Mouse (Mus musculus) frontal cortex, adult 2 months (tissue): ENCODE measurements at regions not wholly inside any gene's neighbourhood (a gene's known extent, or its start where the extent isn't known, plus 50 kb on each side); places are given as distances from the start of the nearest gene placed in this dataset.
"Not testable (repeated sequence)": the region's sequence is repeated elsewhere in the genome, so short reads cannot be mapped to it uniquely, and the experiment has no call there.

Experiments used
- DNase-seq, 2 experiments: peaks; one replicate each; pipeline ENCODE4 v3.0.0; 2022; ENCODE audit warnings: low spot score in 1 of 2; ENCODE audit errors: extremely low spot score in 1 of 2

- DNase-seq = no peak
These were observed 540.5 kb upstream of the Pkdcc start for GRCm38 (mm10) chr17:82674593-82674992.

- not testable (repeated sequence) for DNase-seq
These were observed 548.5 kb upstream of the Pkdcc start for GRCm38 (mm10) chr17:82666557-82666956.

DNA sequence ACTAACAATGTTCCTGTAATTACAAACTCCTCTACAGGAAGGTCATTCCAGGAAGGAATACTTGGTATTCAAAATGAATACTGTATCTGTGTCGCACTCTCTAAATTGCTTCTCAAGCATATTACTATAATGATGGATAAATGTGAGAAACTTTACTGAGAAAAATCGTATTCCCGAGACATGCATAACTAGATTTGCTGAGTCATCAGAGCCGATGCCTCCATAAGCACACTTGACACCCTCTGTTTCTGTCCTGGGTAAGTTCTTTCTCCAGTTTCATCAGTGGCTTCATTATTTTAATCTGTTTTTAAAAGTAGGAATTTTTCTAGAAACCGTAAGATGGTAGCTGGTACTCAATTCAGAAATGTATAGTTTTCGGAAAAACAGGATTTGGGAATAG lies 550.7 kb upstream of the Pkdcc start:
- DNase-seq = no peak

DNA sequence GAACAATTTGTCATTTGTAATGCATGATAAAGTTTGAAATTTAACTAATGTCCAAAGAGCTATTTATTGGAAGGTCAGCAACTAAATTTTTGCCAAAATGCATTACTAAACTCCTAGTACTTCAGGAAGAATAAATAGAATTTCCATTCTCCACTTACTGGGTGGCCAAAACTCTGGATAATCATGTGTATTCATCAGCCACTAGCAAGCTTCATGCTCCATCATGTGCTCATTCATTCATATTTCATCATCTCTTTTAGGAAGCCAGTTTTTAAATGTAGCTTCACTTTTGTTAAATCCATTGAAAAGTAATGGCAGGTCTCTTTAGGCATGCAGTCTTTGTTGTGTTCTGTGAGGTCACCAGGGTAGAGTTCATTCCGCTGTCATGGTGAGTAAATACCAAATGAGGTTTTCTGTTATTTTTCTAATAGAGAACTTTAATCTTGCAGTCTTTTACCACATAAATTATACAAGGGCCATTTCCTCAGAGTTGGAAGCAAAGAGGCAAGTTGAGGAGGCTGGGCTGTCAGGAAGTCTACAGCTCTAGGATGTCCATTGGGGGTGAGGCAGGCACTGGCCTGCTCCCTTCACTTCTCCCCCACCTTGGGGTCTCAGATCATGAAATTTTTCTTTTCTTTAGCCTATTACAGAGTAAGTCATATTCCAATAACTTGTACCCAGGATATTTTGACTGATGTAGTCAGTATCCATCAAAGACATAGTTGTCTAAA lies 578.5 kb upstream of the Pkdcc start:
- no peak for DNase-seq

DNA sequence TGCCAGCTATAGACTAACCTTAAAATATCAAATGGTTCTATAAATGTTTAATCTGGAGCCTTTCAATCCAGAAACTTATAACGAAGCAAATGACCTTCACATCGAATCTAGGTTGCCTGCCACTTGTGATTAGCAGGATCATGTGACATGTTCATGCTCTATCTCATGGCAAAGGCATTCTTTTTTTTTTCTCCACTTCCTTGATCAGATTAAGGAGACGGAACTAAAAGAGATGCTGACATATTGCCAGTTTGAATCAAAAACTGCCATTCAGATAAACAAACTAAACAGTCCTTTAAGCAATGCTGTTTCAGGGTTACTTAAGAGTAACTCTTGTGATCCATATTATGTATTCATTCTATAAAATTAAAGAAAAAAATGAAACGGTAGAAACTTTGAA lies 579.2 kb upstream of the Pkdcc start:
- no peak for DNase-seq

- no peak for DNase-seq
These were observed 608.4 kb upstream of the Pkdcc start for GRCm38 (mm10) chr17:82606642-82607175.

DNA sequence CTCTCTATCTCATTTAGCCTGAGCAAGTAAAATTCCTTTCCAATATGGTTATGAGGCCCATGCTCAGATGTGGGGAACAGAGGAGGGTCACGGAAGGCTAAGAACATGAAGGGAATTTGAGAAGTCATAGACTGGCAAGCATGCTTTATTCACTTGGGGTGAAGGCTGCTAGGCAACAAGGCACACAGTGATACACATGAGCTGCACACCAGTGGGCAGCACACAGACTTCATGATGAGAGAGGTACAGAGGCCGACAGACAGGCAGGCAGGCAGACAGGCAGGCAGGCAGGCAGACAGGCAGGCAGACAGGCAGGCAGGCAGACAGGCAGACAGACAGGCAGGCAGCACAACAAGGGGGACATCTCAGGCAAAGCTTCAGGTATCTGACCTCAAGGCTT lies 631.3 kb upstream of the Pkdcc start:
- no peak for DNase-seq

DNA sequence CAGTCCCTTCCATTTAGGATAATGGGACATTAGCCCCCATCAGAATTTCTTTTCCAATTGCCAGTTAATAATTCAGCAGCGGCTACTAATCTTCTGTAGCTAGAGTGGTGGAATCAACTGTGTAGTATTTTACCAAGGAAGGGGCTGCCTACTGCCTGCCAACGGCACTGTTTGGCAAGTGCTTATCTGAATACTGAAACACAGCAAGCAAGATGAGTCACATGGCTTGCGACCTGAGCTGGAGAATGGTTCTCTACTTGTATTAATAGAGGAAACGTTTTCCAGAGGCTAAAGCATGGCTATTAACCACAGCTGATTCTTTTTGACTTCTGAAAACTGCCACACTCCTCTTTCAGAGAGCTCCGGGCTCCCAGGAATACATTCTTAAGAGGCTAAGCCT lies 681.6 kb upstream of the Pkdcc start:
- DNase-seq = no peak

DNA sequence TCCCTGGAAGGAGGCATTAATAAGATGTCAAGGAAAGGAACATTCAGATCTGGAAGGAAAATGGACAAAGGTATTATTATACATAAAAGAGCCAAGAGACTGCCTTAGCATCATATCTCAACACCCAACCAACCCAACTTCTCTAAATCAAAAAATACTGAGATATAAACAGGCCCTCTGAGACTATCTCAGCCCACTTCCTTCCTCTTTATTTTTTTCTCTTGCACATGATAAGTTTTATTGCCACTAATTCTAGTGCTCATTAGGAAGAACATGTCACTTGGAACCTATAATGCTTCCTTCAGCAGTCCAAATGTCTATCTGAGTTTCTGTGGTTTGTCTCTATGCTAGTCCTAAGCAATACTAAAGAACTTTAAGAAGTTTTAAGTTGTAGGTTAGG lies 697.0 kb upstream of the Pkdcc start:
- no peak for DNase-seq

- no peak for DNase-seq
These were observed 698.2 kb upstream of the Pkdcc start for GRCm38 (mm10) chr17:82516850-82517249.

DNA sequence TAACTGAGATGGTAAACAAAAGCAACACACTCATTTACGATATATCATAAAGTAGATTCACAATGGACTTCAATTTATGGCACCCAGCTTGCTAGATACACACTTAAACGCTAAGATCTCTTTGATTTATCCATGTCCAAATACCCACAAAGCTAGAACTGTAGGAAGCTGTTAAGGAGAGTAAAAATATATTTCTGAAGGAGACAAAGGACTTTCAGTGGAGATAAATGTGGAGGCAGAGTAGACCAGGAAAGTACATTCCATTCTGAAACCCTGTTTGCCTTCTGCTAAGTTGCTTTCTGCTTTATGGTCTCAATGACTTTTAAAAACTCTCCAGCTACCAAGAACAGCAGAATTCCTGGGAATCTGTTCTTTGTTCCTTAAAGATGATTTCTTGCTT lies 701.3 kb upstream of the Pkdcc start:
- DNase-seq = no peak

- no peak for DNase-seq
These were observed 710.8 kb upstream of the Pkdcc start for GRCm38 (mm10) chr17:82504291-82504690.

- peak; percentile 7 to 39 for DNase-seq
These were observed 729.5 kb upstream of the Pkdcc start for GRCm38 (mm10) chr17:82485544-82485943.

- DNase-seq = peak; percentile 10 to 25
These were observed 730.5 kb upstream of the Pkdcc start for GRCm38 (mm10) chr17:82484609-82485008.

GRCm38 (mm10) chr17:82457972-82458371 lies 719.8 kb upstream of the Slc8a1 start:
- no peak for DNase-seq

GRCm38 (mm10) chr17:82453847-82454246 lies 715.7 kb upstream of the Slc8a1 start:
- no peak for DNase-seq

GRCm38 (mm10) chr17:82439105-82439504 lies 700.9 kb upstream of the Slc8a1 start:
- DNase-seq = no peak

- DNase-seq = no peak
These were observed 699.0 kb upstream of the Slc8a1 start for GRCm38 (mm10) chr17:82437206-82437605.

- no peak for DNase-seq
These were observed 694.5 kb upstream of the Slc8a1 start for GRCm38 (mm10) chr17:82432678-82433077.

DNA sequence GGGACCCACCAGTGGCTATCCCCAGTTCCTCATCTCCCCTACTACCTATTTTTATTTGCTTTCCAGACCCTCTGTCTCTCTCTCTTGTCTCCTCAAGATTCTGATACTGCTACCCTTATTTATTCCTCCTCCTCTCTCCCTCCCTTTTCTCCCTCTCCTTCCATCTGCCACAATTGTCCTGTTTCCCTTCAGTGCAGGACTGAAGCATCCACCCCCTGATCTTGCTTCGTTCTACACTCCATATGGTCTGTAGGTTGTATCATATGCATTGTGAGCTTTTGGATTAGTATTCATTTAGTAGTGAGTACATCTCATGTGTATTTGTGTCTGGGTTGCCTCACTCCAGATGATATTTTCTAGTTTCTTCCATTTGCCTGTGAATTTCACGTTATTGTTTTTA lies 670.1 kb upstream of the Slc8a1 start:
- DNase-seq = peak in 1 of 2 experiments; percentile 33

GRCm38 (mm10) chr17:82399328-82399727 lies 661.2 kb upstream of the Slc8a1 start:
- DNase-seq = no peak

GRCm38 (mm10) chr17:82379371-82379770 lies 641.2 kb upstream of the Slc8a1 start:
- not testable (repeated sequence) for DNase-seq
